Comparison of ENCODE assay signal across 27 mouse cellular contexts in genomic region chr9:76104846-76105245, GRCm38 (mm10).
"Had no signal": no experiment of that assay in that cellular context is flagged by ENCODE, and none has a peak within 500 bp of the region (broad histone marks: within the 10 kb centered on the region; RNA-seq: fewer than 3 reads in every experiment).

No protein-coding gene starts in this region.

- H3K4me1 ChIP-seq: heart, embryonic 13.5 days; heart, embryonic 15.5 days; hindbrain, embryonic 13.5 days; intestine, embryonic 15.5 days; kidney, embryonic 15.5 days; limb, embryonic 10.5 days; limb, embryonic 12.5 days; liver, embryonic 13.5 days had no signal

- H3K27ac ChIP-seq: heart, adult 2 months; heart, embryonic 13.5 days; heart, embryonic 15.5 days; hindbrain, embryonic 13.5 days; intestine, embryonic 15.5 days; kidney, embryonic 15.5 days; kidney, postnatal 0 days; layer of hippocampus, adult 2 months; left cerebral cortex, adult 2 months; limb, embryonic 10.5 days; limb, embryonic 12.5 days; liver, embryonic 13.5 days had no signal

- ATAC-seq: hindbrain, embryonic 16.5 days; inflammation-experienced regulatory T-cells, adult 6 months; intestine, embryonic 15.5 days; intestine, postnatal 0 days had no signal

- H3K36me3 ChIP-seq: heart, embryonic 13.5 days; heart, embryonic 15.5 days; hindbrain, embryonic 13.5 days; intestine, embryonic 15.5 days; kidney, embryonic 15.5 days; limb, embryonic 10.5 days; limb, embryonic 12.5 days; liver, embryonic 13.5 days had no signal

- H3K27me3 ChIP-seq: heart, embryonic 13.5 days; heart, embryonic 15.5 days; hindbrain, embryonic 13.5 days; intestine, embryonic 15.5 days; kidney, embryonic 15.5 days; limb, embryonic 12.5 days; liver, embryonic 13.5 days had no signal

- H3K9ac ChIP-seq: heart, embryonic 13.5 days; heart, embryonic 15.5 days; hindbrain, embryonic 13.5 days; intestine, embryonic 15.5 days; kidney, embryonic 15.5 days; limb, embryonic 12.5 days; liver, embryonic 13.5 days had no signal

- H3K4me3 ChIP-seq: heart, adult 2 months; heart, embryonic 13.5 days; heart, embryonic 15.5 days; hindbrain, embryonic 13.5 days; intestine, embryonic 15.5 days; kidney, embryonic 15.5 days; layer of hippocampus, adult 2 months; left cerebral cortex, adult 2 months; limb, embryonic 10.5 days; limb, embryonic 12.5 days; liver, embryonic 13.5 days had no signal

- H3K4me2 ChIP-seq: heart, embryonic 11.5 days; heart, embryonic 13.5 days; heart, embryonic 15.5 days; hindbrain, embryonic 13.5 days; intestine, embryonic 15.5 days; kidney, embryonic 15.5 days; limb, embryonic 12.5 days; liver, embryonic 11.5 days; liver, embryonic 13.5 days had no signal

- H3K9me3 ChIP-seq: heart, embryonic 13.5 days; heart, embryonic 15.5 days; hindbrain, embryonic 13.5 days; intestine, embryonic 15.5 days; kidney, embryonic 15.5 days; limb, embryonic 10.5 days; limb, embryonic 12.5 days; liver, embryonic 13.5 days had no signal

- DNase-seq: gastrocnemius, postnatal 14 days; gastrocnemius, postnatal 36 days; heart, adult 11 months; heart, adult 2 months; heart, postnatal 14 days; heart, postnatal 36 days; kidney, adult 18-20 months; kidney, adult 9 months; kidney, postnatal 25 days; kidney, postnatal 4 days; liver; liver, embryonic 13.5 days had no signal
